In genomic region chr4:148890892-148891838, GRCm38 (mm10) we compare ENCODE assay signal across 8 mouse cellular contexts.
DNase-seq lines count a peak whose midpoint lies in the region; ATAC-seq and TF ChIP-seq lines count a peak whose summit lies in the region.

No protein-coding gene starts in this region.

- peak overlapping the region; percentile 6; the same call in 1 of the 2 replicates for H3K27ac ChIP-seq in heart, embryonic 12.5 days (ENCODE audit: poor library complexity, severe bottlenecking)
- H3K27ac ChIP-seq in hindbrain, postnatal 0 days: no peak overlapping the region
- no peak overlapping the region for H3K27ac ChIP-seq in liver, postnatal 0 days (ENCODE audit: low read depth)
- no peak overlapping the region for H3K27ac ChIP-seq in stomach, postnatal 0 days (replicated peaks)

- H3K4me2 ChIP-seq in heart, embryonic 12.5 days: peak overlapping the region; percentile 64
- H3K4me2 ChIP-seq in hindbrain, postnatal 0 days (ENCODE audit: low read depth, low read length): peak overlapping the region; percentile 58
- H3K4me2 ChIP-seq in liver, postnatal 0 days (ENCODE audit: low read depth, low read length): peak overlapping the region; percentile 48
- peak overlapping the region; percentile 43 for H3K4me2 ChIP-seq in stomach, postnatal 0 days (replicated peaks; ENCODE audit: low read depth)

- H3K4me3 ChIP-seq in heart, embryonic 12.5 days: peak overlapping the region; percentile 37
- H3K4me3 ChIP-seq in hindbrain, postnatal 0 days (ENCODE audit: low read length): peak overlapping the region; percentile 34
- no peak overlapping the region for H3K4me3 ChIP-seq in liver, postnatal 0 days (ENCODE audit: low read depth, low read length)
- peak overlapping the region; percentile 21 for H3K4me3 ChIP-seq in stomach, postnatal 0 days (ENCODE audit: low read depth, low read length)

- no peaks in the 10 kb centered on the region for H3K9me3 ChIP-seq in heart, embryonic 12.5 days (replicated peaks)
- H3K9me3 ChIP-seq in hindbrain, postnatal 0 days (ENCODE audit: low read length): no peaks in the 10 kb centered on the region
- H3K9me3 ChIP-seq in liver, postnatal 0 days (ENCODE audit: low read length): no peaks in the 10 kb centered on the region
- no peaks in the 10 kb centered on the region for H3K9me3 ChIP-seq in stomach, postnatal 0 days (ENCODE audit: control insufficient read depth, low read length)

- no peak for TF ChIP-seq EP300 in liver, postnatal 0 days (IDR thresholded peaks at IDR 0.05; ENCODE audit: low read depth)
- no peak for TF ChIP-seq EP300 in stomach, postnatal 0 days (optimal IDR thresholded peaks at IDR 0.05)

- 11% methylated on average over 52 of the region's 52 CpGs for WGBS in heart, embryonic 12.5 days
- 5% methylated on average over 52 of the region's 52 CpGs for WGBS in hindbrain, postnatal 0 days
- 10% methylated on average over 49 of the region's 52 CpGs for WGBS in liver, postnatal 0 days (ENCODE audit: insufficient replicate concordance)
- WGBS in stomach, postnatal 0 days: 13% methylated on average over 49 of the region's 52 CpGs

- DNase-seq in heart, adult 18-20 months: no peak
- peak; percentile 88 for DNase-seq in embryo, embryonic 10.5 days (ENCODE audit: low spot score)
- DNase-seq in hindbrain, postnatal 0 days (ENCODE audit: low spot score): peak; percentile 46
- no peak for DNase-seq in liver, postnatal 0 days
- peak; percentile 59 for DNase-seq in stomach, postnatal 0 days (ENCODE audit: low spot score)
- DNase-seq in testis, postnatal 10 days (ENCODE audit: low spot score): no peak

- peaks cover 64% of the 10 kb centered on the region for H3K4me1 ChIP-seq in heart, embryonic 12.5 days (replicated peaks)
- H3K4me1 ChIP-seq in hindbrain, postnatal 0 days (ENCODE audit: insufficient read depth, low read length): peaks cover 5% of the 10 kb centered on the region; the same call in 1 of the 2 replicates
- no peaks in the 10 kb centered on the region for H3K4me1 ChIP-seq in liver, postnatal 0 days (ENCODE audit: insufficient read depth)
- peaks cover 7% of the 10 kb centered on the region; the same call in 1 of the 2 replicates for H3K4me1 ChIP-seq in stomach, postnatal 0 days (replicated peaks; ENCODE audit: control insufficient read depth, insufficient read depth)

- H3K9ac ChIP-seq in heart, embryonic 12.5 days: peak overlapping the region; percentile 64
- no peak overlapping the region; the same call in 1 of the 2 replicates for H3K9ac ChIP-seq in hindbrain, postnatal 0 days (replicated peaks; ENCODE audit: low read length)
- H3K9ac ChIP-seq in liver, postnatal 0 days (replicated peaks): no peak overlapping the region
- H3K9ac ChIP-seq in stomach, postnatal 0 days (ENCODE audit: low read length): peak overlapping the region; percentile 45

- ATAC-seq in heart, embryonic 12.5 days (ENCODE audit: insufficient number of reproducible peaks, low FRiP score): peak; percentile 51; the same call in 1 of the 2 replicates
- ATAC-seq in hindbrain, postnatal 0 days: peak; percentile 52
- no peak for ATAC-seq in liver, postnatal 0 days
- ATAC-seq in stomach, postnatal 0 days (ENCODE audit: low FRiP score, low TSS enrichment): peak; percentile 33; the same call in 1 of the 2 replicates
- no peak; the same call in 1 of the 2 replicates for ATAC-seq in frontal cortex, adult (ENCODE audit: low TSS enrichment)

- TF ChIP-seq CTCF in hindbrain, postnatal 0 days (IDR thresholded peaks at IDR 0.05; ENCODE audit: low read depth): no peak
- TF ChIP-seq CTCF in liver, postnatal 0 days (IDR thresholded peaks at IDR 0.05; ENCODE audit: low read depth): no peak
- TF ChIP-seq CTCF in stomach, postnatal 0 days (IDR thresholded peaks at IDR 0.05; ENCODE audit: low read depth): no peak

- no peaks in the 10 kb centered on the region for H3K36me3 ChIP-seq in heart, embryonic 12.5 days
- H3K36me3 ChIP-seq in hindbrain, postnatal 0 days (ENCODE audit: insufficient read depth, low read length): no peaks in the 10 kb centered on the region
- no peaks in the 10 kb centered on the region for H3K36me3 ChIP-seq in liver, postnatal 0 days (replicated peaks; ENCODE audit: insufficient read depth, low read length)
- H3K36me3 ChIP-seq in stomach, postnatal 0 days (ENCODE audit: control insufficient read depth, insufficient read depth, low read length): no peaks in the 10 kb centered on the region

- H3K27me3 ChIP-seq in heart, embryonic 12.5 days (replicated peaks): peaks cover 43% of the 10 kb centered on the region
- H3K27me3 ChIP-seq in hindbrain, postnatal 0 days (ENCODE audit: insufficient read depth, low read length): peaks cover 36% of the 10 kb centered on the region
- H3K27me3 ChIP-seq in liver, postnatal 0 days (ENCODE audit: insufficient read depth, low read length): peaks cover 56% of the 10 kb centered on the region
- no peaks in the 10 kb centered on the region for H3K27me3 ChIP-seq in stomach, postnatal 0 days (ENCODE audit: control insufficient read depth, insufficient read depth, low read length)

Comparison
In these comparisons a context has a peak if more than half of its experiments do, and no peak if none do; other contexts are left out.
1. ATAC-seq: peak in heart, embryonic 12.5 days (single experiment), hindbrain, postnatal 0 days (single experiment) and stomach, postnatal 0 days (single experiment); none in liver, postnatal 0 days (single experiment) and frontal cortex, adult (single experiment).
2. H3K9ac ChIP-seq: peak in heart, embryonic 12.5 days (single experiment) and stomach, postnatal 0 days (single experiment); none in hindbrain, postnatal 0 days (single experiment) and liver, postnatal 0 days (single experiment).
3. DNase-seq: peak in embryo, embryonic 10.5 days (single experiment), hindbrain, postnatal 0 days (single experiment) and stomach, postnatal 0 days (single experiment); none in heart, adult 18-20 months (0 of 2), liver, postnatal 0 days (single experiment) and testis, postnatal 10 days (single experiment).
4. Peak in every context shown above with its lines, with median percentiles within 50 percentile points of each other: H3K4me2 ChIP-seq.